Mouse (Mus musculus): ENCODE data around the gene Mfap1a.
"Not testable (repeated sequence)": the region's sequence is repeated elsewhere in the genome, so short reads cannot be mapped to it uniquely, and the experiment has no call there.

The Mfap1a gene

DNA sequence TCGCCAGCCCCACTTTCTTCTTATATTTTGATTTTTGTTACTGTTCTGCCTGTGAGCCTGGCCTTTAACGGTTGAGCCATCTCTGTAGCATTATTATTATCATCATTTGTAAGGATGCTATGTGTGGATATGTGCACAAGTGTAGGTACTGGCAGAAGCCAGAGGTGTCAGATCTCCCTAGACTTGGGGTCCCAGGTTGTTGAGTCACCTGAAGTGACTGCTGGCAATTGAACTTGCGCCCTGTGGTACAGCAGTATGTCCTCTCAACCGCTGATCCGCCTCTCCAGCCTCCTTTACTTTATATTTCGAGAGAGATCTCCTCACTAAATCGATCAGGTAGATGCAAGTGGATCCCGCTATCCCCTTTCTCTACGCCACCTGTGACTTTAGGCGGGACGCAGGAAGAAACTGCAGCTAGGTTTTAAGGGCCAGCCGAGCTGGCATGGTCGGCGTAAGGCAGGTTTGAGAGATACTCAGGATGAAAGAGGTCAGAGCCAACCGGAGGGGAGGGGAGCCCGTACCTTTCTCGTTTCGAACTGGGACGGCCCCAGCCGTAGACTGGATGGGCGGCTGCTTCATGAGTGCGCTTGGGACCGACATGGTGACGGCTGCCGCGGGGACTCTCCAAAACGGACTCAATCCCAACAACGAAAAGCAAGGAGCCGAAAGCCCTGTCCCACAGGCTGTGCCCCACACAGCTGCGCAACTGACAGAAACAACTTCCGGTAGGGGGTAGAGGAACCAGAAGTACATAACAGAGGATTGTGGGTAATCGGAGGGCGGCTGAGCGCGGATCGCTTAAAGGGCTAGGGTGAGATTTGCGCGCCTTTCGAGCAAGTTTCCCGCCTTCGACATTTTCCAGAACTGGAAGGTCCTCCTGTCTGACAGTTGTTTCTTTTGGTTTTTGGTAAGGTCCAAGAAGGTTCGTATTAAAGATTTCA, at the start of gene Mfap1a, which contains the start of gene Wdr76:
Gene Mfap1a (minus strand): TSS at position 724 of the 941 bp plus-strand sequence.
Gene Wdr76 (plus strand): TSS at position 782 of the 941 bp plus-strand sequence.
- DNase-seq (ENCODE audit: low read depth, low spot score) = peak; percentile 96

DNA sequence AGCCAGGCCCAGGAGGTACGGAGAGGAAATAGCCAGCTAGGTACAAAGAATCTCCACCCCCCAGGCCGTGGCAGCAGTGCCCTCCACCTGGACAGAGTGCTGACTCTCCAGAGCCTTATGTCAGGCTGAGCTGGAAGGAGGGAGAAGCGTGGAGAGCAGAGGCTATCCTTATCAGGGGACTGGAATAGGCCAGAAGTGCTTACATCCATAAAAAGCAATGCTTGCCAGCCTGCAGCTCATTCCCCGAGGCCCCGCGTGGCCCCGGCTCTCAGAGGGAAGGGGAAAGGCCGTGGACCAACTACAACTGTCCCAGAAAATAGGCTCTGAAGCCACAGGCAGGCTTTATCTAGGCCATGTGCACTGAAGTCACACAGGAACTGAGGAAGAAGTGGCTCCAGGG, 44.8 kb upstream of the Mfap1a start:
- DNase-seq (ENCODE audit: low read depth, low spot score) = no peak

DNA sequence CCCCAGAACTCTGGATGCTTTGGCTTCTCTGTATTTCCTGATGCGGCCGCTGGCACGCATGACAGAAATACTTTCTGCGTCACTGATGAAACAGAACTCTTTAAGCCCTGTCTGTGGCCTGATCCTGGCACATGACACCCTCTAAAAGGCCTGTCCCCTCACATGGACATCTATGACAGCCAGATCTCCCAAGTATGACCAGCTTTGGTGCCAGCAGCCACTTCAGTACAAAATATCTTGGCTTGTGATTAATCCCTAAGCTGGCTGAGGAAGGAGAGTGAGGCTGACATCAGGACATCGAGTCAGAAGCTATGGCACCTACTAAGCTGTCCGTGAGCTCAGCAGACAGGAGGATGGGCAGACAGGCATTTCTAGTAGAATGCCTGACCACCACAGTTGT, 43.2 kb upstream of the Mfap1a start:
- DNase-seq (ENCODE audit: low read depth, low spot score) = no peak

DNA sequence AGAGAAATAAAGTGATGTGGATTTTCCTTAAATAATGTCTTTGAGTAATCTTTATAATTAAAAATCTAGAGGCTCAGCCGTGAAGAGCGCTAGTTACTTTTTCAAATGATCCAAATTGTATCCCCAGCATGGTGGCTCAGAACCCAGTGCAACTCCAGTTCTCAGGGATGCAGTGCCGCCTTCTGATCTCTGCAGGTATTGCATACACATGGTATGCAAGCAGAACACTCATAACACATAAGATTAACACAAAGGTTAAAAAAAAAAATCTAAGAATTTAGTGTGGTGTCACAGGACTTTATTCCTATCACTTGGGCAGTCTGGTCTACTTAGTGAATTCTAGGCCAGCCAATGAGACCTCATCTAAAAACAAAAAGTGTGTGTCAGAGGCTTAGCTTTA, 38.4 kb upstream of the Mfap1a start:
- peak; percentile 36 for DNase-seq (ENCODE audit: low read depth, low spot score)

DNA sequence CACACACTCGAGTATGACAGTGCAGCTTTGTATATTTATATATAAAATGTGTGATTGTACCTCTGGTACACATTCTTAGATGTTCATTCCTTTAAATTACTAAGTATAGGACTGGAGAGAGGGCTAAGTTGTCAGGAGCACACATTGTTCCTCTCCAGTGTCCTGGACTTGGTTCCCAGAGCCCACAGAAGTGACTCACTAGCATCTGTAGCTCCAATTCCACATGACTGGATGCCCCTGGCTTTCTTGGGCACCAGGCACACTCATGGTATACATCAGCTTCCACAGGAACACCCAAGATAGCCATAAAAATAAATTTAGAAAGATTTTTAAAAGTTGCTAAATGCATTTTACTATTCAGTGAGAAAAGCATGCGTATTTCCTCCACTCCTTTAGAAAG, 18.6 kb upstream of the Mfap1a start:
- DNase-seq (ENCODE audit: low read depth, low spot score) = no peak

DNA sequence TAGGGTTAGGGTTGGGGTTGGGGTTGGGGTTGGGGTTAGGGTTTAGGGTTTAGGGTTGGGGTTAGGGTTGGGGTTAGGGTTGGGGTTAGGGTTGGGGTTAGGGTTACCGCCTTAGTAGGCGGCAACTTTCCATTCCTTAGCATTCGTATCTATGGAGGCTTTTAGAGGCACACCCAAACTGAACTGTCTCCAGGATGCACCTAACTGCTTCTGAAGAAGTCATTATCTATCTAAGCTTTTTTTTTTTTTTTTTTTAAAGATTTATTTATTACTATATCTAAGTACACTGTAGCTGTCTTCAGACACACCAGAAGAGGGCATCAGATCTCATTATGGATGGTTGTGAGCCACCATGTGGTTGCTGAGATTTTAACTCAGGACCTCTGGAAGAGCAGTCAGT, 16.4 kb upstream of the Mfap1a start:
- peak; percentile 28 for DNase-seq (ENCODE audit: low read depth, low spot score)

DNA sequence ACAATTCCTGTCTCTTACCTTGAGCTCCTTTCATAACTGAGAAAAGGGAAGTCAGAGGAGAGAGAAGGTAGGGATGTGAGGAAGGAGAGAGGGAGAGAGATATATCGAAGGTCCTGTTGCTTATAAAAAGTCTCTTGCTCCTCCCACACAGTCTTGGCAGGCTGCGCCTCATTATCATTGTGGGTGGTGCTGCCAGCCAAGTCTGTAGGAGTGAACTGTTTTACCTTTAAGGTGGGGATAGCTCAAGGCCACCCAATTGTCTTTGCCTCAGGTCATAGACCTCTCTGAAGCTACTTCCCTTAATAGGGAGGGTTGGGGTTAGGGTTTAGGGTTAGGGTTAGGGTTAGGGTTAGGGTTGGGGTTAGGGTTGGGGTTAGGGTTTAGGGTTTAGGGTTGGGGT, 15.5 kb upstream of the Mfap1a start:
- DNase-seq (ENCODE audit: low read depth, low spot score) = peak; percentile 89

DNA sequence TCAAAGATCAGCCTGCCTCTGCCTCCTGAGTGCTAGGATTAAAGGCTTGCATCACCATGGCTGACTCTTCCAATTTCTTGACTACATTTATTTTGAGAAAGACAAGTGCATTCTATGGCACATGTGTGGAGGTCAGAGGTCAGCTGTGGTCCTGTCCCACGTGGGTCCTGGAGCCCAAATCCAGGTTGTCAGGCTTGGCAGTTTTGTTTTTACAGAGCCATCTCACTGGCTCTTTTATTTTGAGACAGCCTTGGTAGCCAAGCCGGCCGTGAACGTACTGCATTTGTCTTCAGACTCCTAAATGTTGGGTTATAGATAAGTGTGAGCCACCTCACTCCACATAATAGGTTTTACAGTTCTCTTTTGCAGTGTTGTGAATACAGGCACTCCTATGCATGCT, 12.2 kb upstream of the Mfap1a start:
- not testable (repeated sequence) for DNase-seq (ENCODE audit: low read depth, low spot score)

DNA sequence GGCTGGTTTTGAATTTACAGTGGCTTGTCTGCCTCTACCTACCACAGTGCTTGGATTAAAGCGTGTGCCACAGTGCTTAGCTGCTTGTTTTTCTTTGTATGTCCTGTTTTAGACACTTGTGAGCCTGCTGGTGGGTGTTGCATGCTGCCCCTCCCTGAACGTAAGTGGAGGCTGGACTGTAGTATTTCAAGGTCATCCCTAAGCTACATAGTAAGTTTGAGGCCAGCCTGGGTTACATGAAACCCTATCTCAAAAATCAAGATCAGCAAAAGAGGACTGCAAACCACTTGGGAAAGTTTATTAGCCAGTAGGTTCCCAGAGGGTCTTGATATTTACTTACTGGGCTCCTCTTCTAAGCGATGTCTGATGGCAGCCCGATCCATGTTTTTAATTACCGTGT, 11.6 kb upstream of the Mfap1a start:
- DNase-seq (ENCODE audit: low read depth, low spot score) = no peak

DNA sequence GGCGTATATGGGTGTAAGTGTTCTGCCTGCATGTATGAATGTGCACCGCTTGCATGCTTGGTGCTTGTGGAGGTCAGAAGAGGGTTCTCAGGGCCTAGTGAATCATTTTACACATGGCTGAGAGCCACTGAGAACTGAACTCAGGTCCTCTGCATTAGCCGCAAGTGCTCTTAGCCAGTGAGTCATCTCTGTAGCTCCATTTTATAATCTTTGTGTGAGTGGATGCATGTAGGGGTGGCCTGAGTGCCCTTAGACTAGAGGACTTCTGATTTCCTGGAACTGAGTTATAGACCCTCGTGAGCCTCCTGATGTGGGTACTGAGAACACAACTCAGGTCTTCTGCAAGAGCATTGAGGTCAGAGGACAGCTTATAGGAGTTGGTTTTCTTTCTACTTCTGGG, 7.7 kb upstream of the Mfap1a start:
- DNase-seq (ENCODE audit: low read depth, low spot score) = no peak

DNA sequence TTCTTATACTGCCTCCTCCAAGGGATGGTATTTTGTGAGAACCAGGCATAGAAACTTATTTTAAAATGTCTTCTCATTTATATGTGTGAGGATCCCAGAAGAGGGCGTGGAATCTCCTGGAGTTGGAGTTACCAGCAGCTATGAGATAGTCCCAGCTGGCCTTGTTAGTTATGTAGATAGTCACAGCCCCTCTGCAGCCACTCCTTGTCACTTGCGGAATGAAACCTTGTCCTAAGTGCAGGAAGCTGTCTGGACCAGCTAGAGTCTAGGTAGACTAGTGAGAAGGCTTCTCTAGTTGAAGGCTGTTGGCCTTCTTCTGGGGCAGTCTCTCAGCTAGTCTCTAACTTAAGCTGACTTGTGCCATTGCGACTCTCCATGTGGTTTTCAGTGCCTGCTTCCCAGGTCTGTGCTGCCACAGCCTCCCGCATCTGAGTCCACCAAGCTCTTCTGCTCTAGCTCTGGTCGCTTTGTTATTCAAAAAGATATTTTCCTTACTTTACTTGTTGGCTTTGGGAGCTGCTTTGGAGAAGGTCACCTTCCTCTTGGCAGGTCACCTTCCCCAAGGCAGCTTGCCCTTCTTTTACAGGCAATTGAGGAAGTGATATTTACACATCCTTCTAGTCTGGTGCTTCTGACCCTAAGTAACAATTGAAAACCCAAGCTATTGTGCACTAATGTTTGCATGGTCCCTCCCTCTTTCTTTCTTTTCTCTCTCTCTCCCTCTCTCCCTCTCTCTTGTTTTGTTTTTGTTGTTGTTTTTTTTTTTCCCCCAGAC, 6.7 kb upstream of the Mfap1a start:
- DNase-seq (ENCODE audit: low read depth, low spot score) = peak; percentile 67

DNA sequence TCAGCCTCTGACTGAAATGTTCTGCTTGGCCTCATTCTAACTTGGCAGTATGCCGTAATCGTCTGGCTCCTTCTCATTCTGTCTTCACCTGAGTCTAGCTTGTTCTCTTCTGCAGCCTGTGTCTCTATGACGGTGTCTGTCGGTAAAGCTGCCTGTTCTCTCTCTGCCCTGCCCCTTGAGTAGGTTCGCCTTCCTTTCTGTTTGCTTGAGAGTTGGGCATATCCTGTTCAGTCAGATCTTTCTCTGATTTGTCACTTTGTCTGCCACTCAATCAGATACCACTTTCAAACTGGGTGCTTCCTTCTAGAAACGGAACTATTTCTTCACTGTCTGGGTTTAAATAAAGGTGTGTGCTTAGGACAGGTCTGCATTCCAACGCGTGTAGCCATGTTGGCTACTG, 4.9 kb upstream of the Mfap1a start:
- DNase-seq (ENCODE audit: low read depth, low spot score) = peak; percentile 25

DNA sequence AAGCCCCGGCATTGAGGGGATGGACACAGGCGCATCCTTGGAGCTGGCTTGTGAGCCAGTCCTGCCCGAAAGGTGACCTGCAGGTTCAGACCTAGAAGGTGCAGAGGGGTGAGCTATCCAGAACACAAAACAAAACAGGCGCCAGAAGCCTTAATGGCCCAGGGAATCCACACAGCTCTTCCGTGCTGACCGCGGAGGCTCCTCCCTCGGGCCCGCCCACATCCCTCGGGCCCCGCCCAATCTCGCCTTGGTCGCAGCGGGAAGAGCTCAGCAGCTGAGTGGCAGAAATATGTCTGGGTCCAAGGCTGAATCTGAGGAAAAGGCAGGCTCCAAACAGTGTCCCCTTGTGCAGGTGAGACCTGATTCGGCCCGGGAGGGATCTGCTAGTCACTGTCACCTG, 3.1 kb upstream of the Mfap1a start:
- peak; percentile 92 for DNase-seq (ENCODE audit: low read depth, low spot score)

DNA sequence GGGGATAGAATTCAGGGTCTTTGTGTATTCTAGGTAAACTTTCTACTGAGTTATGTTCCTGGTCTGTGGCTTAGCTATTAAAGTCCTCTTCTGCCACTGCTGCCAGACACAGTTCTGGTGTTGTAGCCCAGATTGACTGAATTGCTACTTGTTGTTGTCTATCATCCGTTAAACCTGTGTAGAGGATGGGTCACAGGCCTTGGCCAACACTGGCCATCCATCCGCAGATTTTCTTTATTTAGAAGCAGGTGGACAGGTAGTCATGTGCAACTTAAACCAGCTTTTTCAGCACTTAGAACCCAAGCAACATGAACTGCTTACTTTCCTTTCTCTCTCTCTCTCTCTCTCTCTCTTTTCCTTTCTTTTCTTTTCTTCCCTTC, 1.5 kb upstream of the Mfap1a start:
- DNase-seq (ENCODE audit: low read depth, low spot score) = no peak

DNA sequence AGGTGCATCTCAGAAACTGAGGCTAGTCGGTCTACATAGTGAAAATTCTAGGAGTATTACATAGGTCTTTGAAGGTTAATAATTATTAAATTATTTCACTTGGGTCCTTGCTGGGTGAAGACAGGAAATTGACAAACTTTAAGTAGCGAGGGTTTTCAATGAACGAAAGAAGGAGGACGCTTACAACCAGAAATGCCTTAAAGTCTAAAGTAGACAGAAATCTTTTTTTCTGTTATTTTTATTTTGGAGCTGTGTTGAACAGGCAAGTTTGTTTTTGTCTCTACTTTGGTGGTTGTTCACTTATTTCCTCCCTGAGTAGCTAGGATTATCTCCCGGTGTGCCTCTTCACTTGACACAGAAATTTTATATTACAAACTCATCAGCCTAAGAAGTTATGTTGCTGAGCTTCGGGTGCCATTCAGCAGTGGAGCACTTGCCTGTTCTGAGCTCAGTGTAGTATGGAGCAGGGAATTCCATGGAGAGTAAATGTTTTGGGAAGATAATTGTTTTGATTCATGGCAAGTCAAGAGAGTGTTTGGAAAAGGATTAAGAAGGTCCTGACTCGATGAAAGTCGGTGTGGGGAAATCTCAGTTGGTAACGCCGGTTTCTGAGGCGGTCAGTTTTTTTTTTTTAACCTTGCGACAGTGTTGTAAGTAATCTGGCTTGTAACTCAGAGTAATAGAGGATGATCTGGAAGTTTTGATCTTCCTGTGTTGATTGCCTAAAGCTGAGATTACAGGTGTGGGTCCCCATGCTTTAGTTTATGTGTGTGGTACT, 897 bp upstream of the Mfap1a start:
- DNase-seq (ENCODE audit: low read depth, low spot score) = no peak

DNA sequence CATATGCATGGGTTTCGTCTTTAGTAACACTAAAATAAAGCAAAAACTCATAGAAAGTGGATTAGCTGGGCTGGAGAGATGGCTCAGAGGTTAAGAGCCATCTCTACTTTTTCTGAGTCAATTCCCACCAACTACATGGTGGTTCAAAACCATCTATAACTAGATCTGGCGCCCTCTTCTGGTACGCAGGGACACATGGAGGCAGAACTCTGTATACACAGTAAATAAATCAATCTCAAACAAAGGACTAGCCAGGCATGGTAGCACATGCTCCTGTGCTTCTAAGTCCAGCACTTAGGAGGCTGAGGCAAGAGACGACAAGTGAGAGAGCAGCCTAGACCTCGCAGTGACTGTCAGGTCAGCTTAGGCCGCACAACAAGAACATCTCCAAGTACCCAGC, 4.9 kb downstream of the Mfap1a start:
- DNase-seq (ENCODE audit: low read depth, low spot score) = not testable (repeated sequence)

DNA sequence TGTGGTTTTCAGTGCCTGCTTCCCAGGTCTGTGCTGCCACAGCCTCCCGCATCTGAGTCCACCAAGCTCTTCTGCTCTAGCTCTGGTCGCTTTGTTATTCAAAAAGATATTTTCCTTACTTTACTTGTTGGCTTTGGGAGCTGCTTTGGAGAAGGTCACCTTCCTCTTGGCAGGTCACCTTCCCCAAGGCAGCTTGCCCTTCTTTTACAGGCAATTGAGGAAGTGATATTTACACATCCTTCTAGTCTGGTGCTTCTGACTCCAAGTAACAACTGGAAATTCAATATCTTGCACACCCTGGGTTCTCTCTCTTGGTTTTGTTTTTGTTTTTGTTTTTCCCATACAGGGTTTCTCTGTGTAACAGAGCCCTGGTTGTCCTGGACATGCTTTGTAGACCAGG, 22.1 kb downstream of the Mfap1a start:
- not testable (repeated sequence) for DNase-seq (ENCODE audit: low read depth, low spot score)

DNA sequence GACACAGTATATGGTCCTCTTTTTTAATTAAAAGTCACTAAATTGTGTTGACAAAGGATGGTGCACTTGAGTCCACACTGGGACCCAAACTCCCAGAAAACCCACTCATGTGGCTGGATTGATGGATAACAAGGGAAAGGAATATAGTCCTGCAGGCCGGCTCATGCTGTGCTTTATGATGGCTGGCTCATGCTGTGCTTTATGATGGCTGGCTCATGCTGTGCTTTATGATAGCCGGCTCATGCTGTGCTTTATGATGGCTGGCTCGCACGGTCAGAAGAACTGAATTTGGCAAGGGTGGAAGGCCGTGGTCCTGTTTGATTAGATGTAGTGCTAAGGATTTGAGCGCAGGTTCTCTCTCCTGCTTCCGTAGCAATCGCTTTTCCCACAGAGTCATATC, 22.9 kb downstream of the Mfap1a start:
- peak; percentile 22 for DNase-seq (ENCODE audit: low read depth, low spot score)

DNA sequence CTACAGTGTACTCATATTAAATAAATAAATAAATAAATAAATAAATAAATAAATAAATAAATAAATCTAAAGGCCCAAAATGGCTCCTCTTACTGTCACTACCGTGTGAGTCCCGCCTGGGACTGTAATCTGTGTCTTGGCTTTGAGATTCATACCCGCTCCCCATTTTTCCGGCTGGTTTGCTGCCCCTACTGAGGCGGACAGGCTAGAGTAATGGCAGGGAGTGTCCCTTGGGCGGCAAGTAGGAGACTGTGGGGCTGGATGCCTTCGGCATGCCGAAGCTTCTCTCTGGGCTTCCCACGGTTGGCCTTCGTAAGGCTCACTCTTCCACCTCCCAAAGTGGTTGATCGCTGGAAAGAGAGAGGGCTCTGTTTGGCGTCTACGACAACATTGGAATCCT, 25.5 kb downstream of the Mfap1a start:
- not testable (repeated sequence) for DNase-seq (ENCODE audit: low read depth, low spot score)

DNA sequence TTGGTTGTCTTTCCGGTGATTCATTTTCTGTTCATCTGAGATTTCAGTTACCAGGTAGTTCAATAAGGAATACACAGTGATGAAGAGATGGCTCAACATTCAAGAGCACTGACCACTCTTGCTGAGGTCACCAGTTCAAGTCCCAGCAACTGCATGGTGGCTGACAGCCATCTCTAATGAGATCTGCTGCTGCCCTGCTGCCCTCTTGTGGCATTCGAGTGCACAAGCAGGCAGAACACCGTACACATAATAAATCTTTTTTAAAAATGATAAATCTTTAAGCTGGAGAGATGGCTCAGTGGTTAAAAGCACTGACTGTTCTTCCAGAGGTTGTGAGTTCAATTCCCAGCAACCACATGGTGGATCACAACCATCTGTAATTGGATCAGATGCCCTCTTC, 26.0 kb downstream of the Mfap1a start:
- peak; percentile 63 for DNase-seq (ENCODE audit: low read depth, low spot score)

DNA sequence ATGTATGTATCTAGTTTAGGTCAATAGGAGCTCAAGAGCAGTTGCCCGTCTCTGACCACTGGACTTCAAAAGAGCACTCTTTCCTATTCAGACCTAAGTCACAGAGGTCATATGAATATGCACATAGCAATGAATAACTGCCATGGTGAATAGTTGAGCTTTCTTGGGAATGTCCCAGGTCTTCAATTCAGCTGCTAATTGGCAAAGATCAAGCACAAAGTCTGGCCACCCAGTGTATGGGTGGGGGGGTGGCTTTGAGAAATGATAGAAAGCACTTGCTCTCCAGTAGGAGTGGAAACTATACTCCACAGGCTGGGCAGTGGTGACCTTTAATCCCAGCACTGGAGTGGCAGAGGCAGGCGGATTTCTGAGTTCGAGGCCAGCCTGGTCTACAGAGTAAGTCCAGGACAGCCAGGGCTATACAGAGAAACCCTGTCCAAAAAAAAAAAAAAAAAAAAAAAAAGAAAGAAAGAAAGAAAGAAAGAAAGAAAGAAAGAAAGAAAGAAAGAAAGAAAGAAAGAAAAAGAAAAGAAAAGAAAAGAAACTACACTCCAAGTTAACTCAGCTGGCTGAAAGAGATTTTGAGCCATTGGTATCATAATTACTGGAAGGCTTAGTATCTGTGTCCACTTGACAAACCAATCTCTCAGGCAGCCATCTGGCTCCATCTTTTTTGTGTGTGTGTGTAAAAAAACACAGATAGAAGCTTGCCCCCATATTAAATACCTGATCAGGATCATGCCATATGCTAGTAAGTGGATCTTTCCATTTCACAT, 28.8 kb downstream of the Mfap1a start:
- DNase-seq (ENCODE audit: low read depth, low spot score) = peak; percentile 84

Measured in ZHBTc4 (cell line).